Mouse (Mus musculus): Measurements from ENCODE around the gene Atpaf1.

The Atpaf1 gene

GRCm38 (mm10) chr4:115847377-115847776, 62.8 kb downstream of the Atpaf1 start:
- in situ Hi-C loops (cut with MboI; ENCODE audit: low sequenced_read_pairs): no loop called here

- in situ Hi-C loops (cut with MboI; ENCODE audit: low sequenced_read_pairs): no loop called here
Observed at GRCm38 (mm10) chr4:115848083-115848482, 63.5 kb downstream of the Atpaf1 start.

GRCm38 (mm10) chr4:115848990-115849677, 64.5 kb downstream of the Atpaf1 start:
- in situ Hi-C loops (cut with MboI; ENCODE audit: low sequenced_read_pairs): no loop called here

GRCm38 (mm10) chr4:115850111-115850510, 65.5 kb downstream of the Atpaf1 start:
- in situ Hi-C loops (cut with MboI; ENCODE audit: low sequenced_read_pairs): no loop called here

DNA sequence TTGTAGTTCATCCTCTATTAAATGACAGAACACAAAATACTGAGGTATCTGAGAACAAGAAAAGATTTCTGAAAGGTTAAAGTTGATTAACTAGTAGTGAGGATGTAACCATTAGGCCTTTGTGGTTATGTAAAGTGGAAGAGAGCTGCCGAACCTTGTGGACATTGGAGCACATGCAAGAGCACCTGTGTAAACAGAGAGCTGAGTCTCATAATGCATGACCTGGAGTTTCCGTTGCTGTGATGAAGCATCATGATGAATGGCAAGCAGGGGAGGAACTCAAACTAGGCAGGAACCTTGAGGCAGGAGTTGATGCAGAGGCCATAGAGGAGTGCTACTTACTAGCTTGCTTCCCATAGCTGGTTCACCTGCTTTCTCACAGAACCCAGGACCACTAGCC, 66.0 kb downstream of the Atpaf1 start:
- in situ Hi-C loops (cut with MboI; ENCODE audit: low sequenced_read_pairs): no loop called here

- in situ Hi-C loops (cut with MboI; ENCODE audit: low sequenced_read_pairs): no loop called here
Observed at GRCm38 (mm10) chr4:115851569-115851968, 67.0 kb downstream of the Atpaf1 start.

DNA sequence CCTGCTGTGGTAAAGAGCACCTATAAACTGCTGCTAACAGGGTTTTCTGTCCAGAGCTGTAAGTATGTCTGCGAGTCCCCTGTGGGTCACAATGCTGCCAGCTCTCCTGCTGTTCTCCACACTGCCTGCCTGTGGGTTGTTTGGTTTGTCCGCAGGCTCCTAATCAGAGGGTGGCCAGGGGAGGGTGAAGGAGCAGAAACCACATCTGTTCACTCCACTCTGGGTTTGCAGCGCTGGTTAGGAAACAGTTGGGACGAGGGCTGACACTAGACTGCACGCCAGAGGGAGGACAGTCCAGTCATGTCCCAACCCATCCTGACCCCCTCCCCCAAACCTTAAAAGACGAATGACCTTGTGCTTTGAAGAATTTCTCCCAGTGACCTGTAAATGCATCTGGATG, 70.5 kb downstream of the Atpaf1 start:
- in situ Hi-C loops (cut with MboI; ENCODE audit: low sequenced_read_pairs): no loop called here

DNA sequence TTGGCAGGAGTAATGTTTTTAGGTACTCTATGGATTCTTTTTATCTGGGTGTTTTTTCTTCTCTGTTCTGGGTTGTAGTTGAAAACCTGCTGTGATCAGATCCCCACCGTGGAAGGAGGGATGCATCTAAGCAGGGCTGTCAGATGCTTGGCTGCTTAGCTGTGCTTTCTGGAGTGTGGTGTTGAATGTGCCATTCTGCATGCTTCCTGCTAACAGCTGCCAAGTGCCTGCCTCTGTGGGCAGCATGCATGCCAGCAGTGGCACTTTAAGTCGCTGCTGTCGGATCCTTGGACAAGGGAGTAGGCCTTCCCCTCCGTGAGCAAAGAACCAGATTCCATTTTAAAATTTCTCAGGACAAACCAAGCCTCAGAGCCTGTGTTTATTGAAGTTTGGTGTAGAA, 71.0 kb downstream of the Atpaf1 start:
- in situ Hi-C loops (cut with MboI; ENCODE audit: low sequenced_read_pairs): no loop called here

GRCm38 (mm10) chr4:115856282-115856681, 71.7 kb downstream of the Atpaf1 start:
- in situ Hi-C loops (cut with MboI; ENCODE audit: low sequenced_read_pairs): no loop called here

GRCm38 (mm10) chr4:115857293-115857883, 72.8 kb downstream of the Atpaf1 start:
- in situ Hi-C loops (cut with MboI; ENCODE audit: low sequenced_read_pairs): no loop called here

GRCm38 (mm10) chr4:115863352-115863751, 78.7 kb downstream of the Atpaf1 start:
- in situ Hi-C loops (cut with MboI; ENCODE audit: low sequenced_read_pairs): no loop called here

DNA sequence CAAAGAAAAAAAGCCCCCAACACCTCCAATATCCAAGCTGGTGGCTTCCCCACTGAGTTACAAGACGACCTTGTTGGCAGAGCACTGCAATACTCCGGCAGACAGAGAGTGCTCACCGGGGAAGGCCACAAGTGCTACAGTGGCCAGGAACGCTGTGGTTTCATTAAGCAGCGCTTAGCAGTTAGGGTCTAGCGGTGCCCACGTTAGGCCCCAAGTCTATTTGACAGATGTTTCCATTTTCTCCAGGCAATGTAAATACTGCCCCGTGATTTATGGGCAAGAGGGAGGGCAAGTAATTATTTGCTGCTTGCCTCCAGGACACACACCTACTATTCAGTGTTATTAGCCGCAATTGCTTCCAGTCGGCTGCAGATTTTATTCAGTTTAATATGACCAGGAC, 79.3 kb downstream of the Atpaf1 start:
- in situ Hi-C loops (cut with MboI; ENCODE audit: low sequenced_read_pairs): no loop called here

Data from CH12F3 (cell line).